In the genomic region with DNA sequence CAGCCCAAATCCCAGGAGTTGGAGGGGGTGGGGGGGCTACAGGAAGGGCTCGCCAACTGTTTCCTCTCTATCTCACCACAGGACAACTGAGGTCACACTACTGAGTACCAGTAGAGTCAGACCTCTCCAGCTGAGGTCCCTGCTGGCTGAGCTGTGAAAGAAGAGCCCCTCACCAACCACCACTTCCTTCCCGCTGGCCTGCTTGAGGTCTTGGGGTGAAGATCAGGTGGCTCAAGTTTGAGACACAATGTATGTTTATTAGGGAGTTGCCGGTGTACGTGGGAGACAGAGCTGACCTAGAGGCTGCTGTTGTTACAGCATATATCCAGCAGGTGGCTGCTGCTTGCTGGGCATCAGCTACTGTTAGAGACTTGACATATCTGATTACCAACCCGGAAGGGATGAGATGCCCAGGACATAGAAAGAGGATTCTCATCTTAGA, we compare ENCODE assay signal across 9 mouse cellular contexts. TPM values are rescaled to one million over a fixed set of nuclear protein-coding genes. Genes with fewer than 3 reads are reported as not detected.
A peak's percentile ranks its signal among the peaks of the same experiment; 100 is the strongest.
DNase-seq lines count a peak whose midpoint lies in the region; ATAC-seq lines count a peak whose summit lies in the region.
"Had no signal": no experiment of that assay in that cellular context is flagged by ENCODE, and none has a peak within 500 bp of the region (broad histone marks: within the 10 kb centered on the region; RNA-seq: fewer than 3 reads in every experiment).

No protein-coding gene starts in this region.

- DNase-seq in left cerebral cortex, postnatal 4 days: peak; percentile 40
- no peak for DNase-seq in left cerebral cortex, postnatal 36 days (ENCODE audit: low spot score in 2 of 2)
- DNase-seq in adrenal gland, postnatal 36 days: peak; percentile 19 to 48
- peak; percentile 42 for DNase-seq in thymus, postnatal 14 days
- no peak for DNase-seq in gastrocnemius, postnatal 4 days (ENCODE audit: low spot score in 2 of 2)

- ATAC-seq in forebrain, embryonic 16.5 days: peak; percentile 48
- peak; percentile 34 for ATAC-seq in kidney, embryonic 15.5 days (replicated peaks; ENCODE audit: low FRiP score)
- ATAC-seq in megakaryocyte-erythroid progenitor cell, adult 5-6 weeks (replicated peaks; ENCODE audit: low FRiP score, low TSS enrichment, poor library complexity, severe bottlenecking): peak; percentile 79

- H3K4me2 ChIP-seq in forebrain, embryonic 16.5 days (ENCODE audit: low read length): no peak overlapping the region
- peak overlapping the region; percentile 19 for H3K4me2 ChIP-seq in kidney, embryonic 15.5 days

- no peaks in the 10 kb centered on the region for H3K36me3 ChIP-seq in forebrain, embryonic 16.5 days (ENCODE audit: control insufficient read depth, insufficient read depth)
- H3K36me3 ChIP-seq in kidney, embryonic 15.5 days: no peaks in the 10 kb centered on the region

- H3K27ac ChIP-seq in forebrain, embryonic 16.5 days (ENCODE audit: low read length): no peak overlapping the region
- H3K27ac ChIP-seq in kidney, embryonic 15.5 days: no peak overlapping the region

- peaks cover 14% of the 10 kb centered on the region; the same call in 1 of the 2 replicates for H3K27me3 ChIP-seq in forebrain, embryonic 16.5 days (replicated peaks; ENCODE audit: control insufficient read depth, insufficient read depth, low read length)
- peaks cover 20% of the 10 kb centered on the region for H3K27me3 ChIP-seq in kidney, embryonic 15.5 days

- no peaks in the 10 kb centered on the region for H3K9me3 ChIP-seq in forebrain, embryonic 16.5 days (ENCODE audit: control insufficient read depth, low read length)
- H3K9me3 ChIP-seq in kidney, embryonic 15.5 days (replicated peaks): no peaks in the 10 kb centered on the region

- intact Hi-C loops in left cerebral cortex, postnatal 4 days (cut with DNase I): no loop called here
- intact Hi-C loops in left cerebral cortex, postnatal 36 days (cut with DNase I): no loop called here

- 4% methylated on average over 5 of the region's 5 CpGs for WGBS in forebrain, embryonic 16.5 days
- WGBS in kidney, embryonic 15.5 days: 2% methylated on average over 5 of the region's 5 CpGs

- peaks cover 8% of the 10 kb centered on the region; the same call in 1 of the 2 replicates for H3K4me1 ChIP-seq in forebrain, embryonic 16.5 days (replicated peaks; ENCODE audit: control insufficient read depth, insufficient read depth, low read length)
- H3K4me1 ChIP-seq in kidney, embryonic 15.5 days: peaks cover 43% of the 10 kb centered on the region

- no peak overlapping the region for H3K4me3 ChIP-seq in forebrain, embryonic 16.5 days (replicated peaks; ENCODE audit: low read length)
- H3K4me3 ChIP-seq in kidney, embryonic 15.5 days (replicated peaks): no peak overlapping the region

- no peak overlapping the region for H3K9ac ChIP-seq in forebrain, embryonic 16.5 days (replicated peaks; ENCODE audit: low read depth, low read length)
- no peak overlapping the region for H3K9ac ChIP-seq in kidney, embryonic 15.5 days

RNA-seq across cellular contexts. Expression of gene Adamts14, which starts 2.5 kb away (rescaled TPM):
- total RNA-seq in left cerebral cortex, postnatal 4 days (2021): 1 to 10 TPM; 1.0 to 1.5 TPM
- total RNA-seq in left cerebral cortex, postnatal 36 days (2021): under 1 TPM; 0.20 to 0.41 TPM
- 1 to 10 TPM; 2.1 to 3.9 TPM for total RNA-seq in adrenal gland, postnatal 36 days (2021)
- 0.10 and 0.27 TPM in 2 replicates for polyA plus RNA-seq in forebrain, embryonic 16.5 days (2015; fragmentation: Nextera tagmentation; extraction: Ambion mirVana)
- polyA plus RNA-seq in kidney, embryonic 15.5 days (2015; fragmentation: Nextera tagmentation; extraction: Ambion mirVana): 1.3 and 1.9 TPM in 2 replicates
- total RNA-seq in megakaryocyte-erythroid progenitor cell, adult 5-6 weeks (2014; fragmentation: Nextera tagmentation): 2.0 TPM in 1 of 2 replicates, not detected in the other
- total RNA-seq in megakaryocyte-erythroid progenitor cell, adult 5-6 weeks (2017): 1.6 TPM in 1 of 2 replicates, not detected in the other
- total RNA-seq in gastrocnemius, postnatal 4 days (2021): 10 to 100 TPM; 15.8 to 17.4 TPM

RNA-seq across cellular contexts. Expression of gene Prf1, which starts 21.9 kb away (rescaled TPM):
- not detected for total RNA-seq in left cerebral cortex, postnatal 4 days (2021)
- not detected for total RNA-seq in left cerebral cortex, postnatal 36 days (2021)
- under 1 TPM in 1 of 2 experiments, not detected in 1; 0.26 TPM for total RNA-seq in adrenal gland, postnatal 36 days (2021)
- polyA plus RNA-seq in forebrain, embryonic 16.5 days (2015; fragmentation: Nextera tagmentation; extraction: Ambion mirVana): not detected in 2 replicates
- not detected in 2 replicates for polyA plus RNA-seq in kidney, embryonic 15.5 days (2015; fragmentation: Nextera tagmentation; extraction: Ambion mirVana)
- 0.42 TPM in 1 of 2 replicates, not detected in the other for total RNA-seq in megakaryocyte-erythroid progenitor cell, adult 5-6 weeks (2014; fragmentation: Nextera tagmentation)
- total RNA-seq in megakaryocyte-erythroid progenitor cell, adult 5-6 weeks (2017): 2.2 TPM in 1 of 2 replicates, not detected in the other
- total RNA-seq in gastrocnemius, postnatal 4 days (2021): not detected
- total RNA-seq: heart, postnatal 14 days had no signal

Comparison
In these comparisons a context has a peak if more than half of its experiments do, and no peak if none do; other contexts are left out.
1. DNase-seq: peak in left cerebral cortex, postnatal 4 days (single experiment), adrenal gland, postnatal 36 days (2 of 2) and thymus, postnatal 14 days (single experiment); none in left cerebral cortex, postnatal 36 days (0 of 2) and gastrocnemius, postnatal 4 days (0 of 2).
2. Peak in every context shown above with its lines, with median percentiles within 50 percentile points of each other: ATAC-seq.